Mouse (Mus musculus): Measurements from ENCODE around the gene Slc1a1. TPM values are rescaled to one million over a fixed set of nuclear protein-coding genes. Genes with fewer than 3 reads are reported as not detected.
A peak's percentile ranks its signal among the peaks of the same experiment; 100 is the strongest.

Gene Slc1a1
- polyA plus RNA-seq, 1 experiment from 2014 or later = 13.2 TPM

- Histone ChIP-seq H3K27me3 (replicated peaks; ENCODE audit: insufficient read depth, low read length) (no peaks in the 10 kb centered on the region), H3K9ac (replicated peaks; ENCODE audit: low read depth) (no peak overlapping the region), H3K4me1 (ENCODE audit: insufficient read depth, low read depth, low read length) (no peaks in the 10 kb centered on the region), H3K36me3 (ENCODE audit: insufficient read depth, low read length) (no peaks in the 10 kb centered on the region), H3K9me3 (ENCODE audit: low read length) (no peaks in the 10 kb centered on the region), H3K4me3 (ENCODE audit: low read depth, low read length) (no peak overlapping the region), H3K27ac (ENCODE audit: low read length) (no peak overlapping the region), H3K4me2 (replicated peaks; ENCODE audit: low read depth, low read length) (no peak overlapping the region)
- ATAC-seq (no peak), DNase-seq (ENCODE audit: low spot score) (no peak)
- 55% methylated on average over 6 of the region's 6 CpGs for WGBS
- TF ChIP-seq EP300 (IDR thresholded peaks at IDR 0.05) (no peak), CTCF (IDR thresholded peaks at IDR 0.05) (no peak)
Measured at GRCm38 (mm10) chr19:28800448-28800847, 34.4 kb upstream of the Slc1a1 start.

- Histone ChIP-seq H3K4me2 (replicated peaks; ENCODE audit: low read depth, low read length) (no peak overlapping the region), H3K9ac (replicated peaks; ENCODE audit: low read depth) (no peak overlapping the region), H3K36me3 (ENCODE audit: insufficient read depth, low read length) (no peaks in the 10 kb centered on the region), H3K9me3 (ENCODE audit: low read length) (no peaks in the 10 kb centered on the region), H3K27ac (ENCODE audit: low read length) (no peak overlapping the region), H3K27me3 (replicated peaks; ENCODE audit: insufficient read depth, low read length) (no peaks in the 10 kb centered on the region), H3K4me1 (ENCODE audit: insufficient read depth, low read depth, low read length) (no peaks in the 10 kb centered on the region), H3K4me3 (ENCODE audit: low read depth, low read length) (no peak overlapping the region)
- no peak for DNase-seq (ENCODE audit: low spot score)
- 89% methylated on average over 6 of the region's 6 CpGs for WGBS
- no peak for TF ChIP-seq EP300 (IDR thresholded peaks at IDR 0.05)
- no peak for TF ChIP-seq CTCF (IDR thresholded peaks at IDR 0.05)
- no peak for ATAC-seq
Measured at GRCm38 (mm10) chr19:28806276-28806675, 28.6 kb upstream of the Slc1a1 start.

GRCm38 (mm10) chr19:28806821-28807496, 27.9 kb upstream of the Slc1a1 start:
- DNase-seq (ENCODE audit: low spot score) (no peak), ATAC-seq (no peak)
- H3K4me3 ChIP-seq (ENCODE audit: low read depth, low read length) = no peak overlapping the region
- no peaks in the 10 kb centered on the region for H3K27me3 ChIP-seq (replicated peaks; ENCODE audit: insufficient read depth, low read length)
- H3K4me2 ChIP-seq (replicated peaks; ENCODE audit: low read depth, low read length) = no peak overlapping the region
- H3K36me3 ChIP-seq (ENCODE audit: insufficient read depth, low read length) = no peaks in the 10 kb centered on the region
- H3K9me3 ChIP-seq (ENCODE audit: low read length) = no peaks in the 10 kb centered on the region
- no peak overlapping the region for H3K27ac ChIP-seq (ENCODE audit: low read length)
- 88% methylated on average over 11 of the region's 11 CpGs for WGBS
- H3K9ac ChIP-seq (replicated peaks; ENCODE audit: low read depth) = no peak overlapping the region
- TF ChIP-seq EP300 (IDR thresholded peaks at IDR 0.05) (no peak), CTCF (IDR thresholded peaks at IDR 0.05) (no peak)
- H3K4me1 ChIP-seq (ENCODE audit: insufficient read depth, low read depth, low read length) = no peaks in the 10 kb centered on the region

- Histone ChIP-seq H3K4me3 (ENCODE audit: low read depth, low read length) (no peak overlapping the region), H3K9me3 (ENCODE audit: low read length) (no peaks in the 10 kb centered on the region), H3K4me2 (replicated peaks; ENCODE audit: low read depth, low read length) (no peak overlapping the region), H3K4me1 (ENCODE audit: insufficient read depth, low read depth, low read length) (no peaks in the 10 kb centered on the region), H3K27me3 (replicated peaks; ENCODE audit: insufficient read depth, low read length) (no peaks in the 10 kb centered on the region), H3K9ac (replicated peaks; ENCODE audit: low read depth) (no peak overlapping the region), H3K27ac (ENCODE audit: low read length) (no peak overlapping the region), H3K36me3 (ENCODE audit: insufficient read depth, low read length) (no peaks in the 10 kb centered on the region)
- DNase-seq (ENCODE audit: low spot score) = no peak
- no peak for TF ChIP-seq EP300 (IDR thresholded peaks at IDR 0.05)
- TF ChIP-seq CTCF (IDR thresholded peaks at IDR 0.05) = no peak
- 45% methylated on average over 2 of the region's 2 CpGs for WGBS
- ATAC-seq = no peak
Measured at GRCm38 (mm10) chr19:28807497-28807871, 27.4 kb upstream of the Slc1a1 start.

GRCm38 (mm10) chr19:28818286-28818685, 16.6 kb upstream of the Slc1a1 start:
- Histone ChIP-seq H3K4me2 (replicated peaks; ENCODE audit: low read depth, low read length) (no peak overlapping the region), H3K27ac (ENCODE audit: low read length) (no peak overlapping the region), H3K27me3 (replicated peaks; ENCODE audit: insufficient read depth, low read length) (no peaks in the 10 kb centered on the region), H3K9me3 (ENCODE audit: low read length) (no peaks in the 10 kb centered on the region), H3K4me1 (ENCODE audit: insufficient read depth, low read depth, low read length) (no peaks in the 10 kb centered on the region), H3K36me3 (ENCODE audit: insufficient read depth, low read length) (no peaks in the 10 kb centered on the region), H3K4me3 (ENCODE audit: low read depth, low read length) (no peak overlapping the region), H3K9ac (replicated peaks; ENCODE audit: low read depth) (no peak overlapping the region)
- WGBS = 68% methylated on average over 4 of the region's 4 CpGs
- TF ChIP-seq CTCF (IDR thresholded peaks at IDR 0.05) (no peak), EP300 (IDR thresholded peaks at IDR 0.05) (no peak)
- ATAC-seq (no peak), DNase-seq (ENCODE audit: low spot score) (no peak)

GRCm38 (mm10) chr19:28827697-28828328, 7.0 kb upstream of the Slc1a1 start:
- peak overlapping the region; percentile 85 for H3K27ac ChIP-seq (ENCODE audit: low read length)
- ATAC-seq (peak; percentile 98), DNase-seq (ENCODE audit: low spot score) (peak; percentile 93)
- no peaks in the 10 kb centered on the region for H3K27me3 ChIP-seq (replicated peaks; ENCODE audit: insufficient read depth, low read length)
- peak overlapping the region; percentile 47 for H3K4me2 ChIP-seq (replicated peaks; ENCODE audit: low read depth, low read length)
- no peaks in the 10 kb centered on the region for H3K9me3 ChIP-seq (ENCODE audit: low read length)
- H3K36me3 ChIP-seq (ENCODE audit: insufficient read depth, low read length) = no peaks in the 10 kb centered on the region
- 19% methylated on average over 15 of the region's 15 CpGs for WGBS
- TF ChIP-seq CTCF (IDR thresholded peaks at IDR 0.05) (no peak), EP300 (IDR thresholded peaks at IDR 0.05) (peak; percentile 59; the same call in 1 of the 2 replicates)
- peaks cover 4% of the 10 kb centered on the region; the same call in 1 of the 2 replicates for H3K4me1 ChIP-seq (ENCODE audit: insufficient read depth, low read depth, low read length)
- no peak overlapping the region for H3K9ac ChIP-seq (replicated peaks; ENCODE audit: low read depth)
- no peak overlapping the region for H3K4me3 ChIP-seq (ENCODE audit: low read depth, low read length)

Data from lung, postnatal 0 days (tissue).